ENCODE assay signal across 28 mouse cellular contexts in genomic region chr17:71009751-71010150, GRCm38 (mm10). TPM values are rescaled to one million over a fixed set of nuclear protein-coding genes. Genes with fewer than 3 reads are reported as not detected.
"Had no signal": no experiment of that assay in that cellular context is flagged by ENCODE, and none has a peak within 500 bp of the region (broad histone marks: within the 10 kb centered on the region; RNA-seq: fewer than 3 reads in every experiment).

No protein-coding gene starts in this region.

- H3K27ac ChIP-seq: embryonic facial prominence, embryonic 10.5 days; embryonic facial prominence, embryonic 12.5 days; embryonic facial prominence, embryonic 13.5 days; embryonic facial prominence, embryonic 15.5 days; forebrain, embryonic 10.5 days; forebrain, embryonic 12.5 days; forebrain, embryonic 13.5 days; gastrocnemius, adult 2 months; heart, adult 2 months; heart, embryonic 10.5 days had no signal

- H3K4me2 ChIP-seq: embryonic facial prominence, embryonic 12.5 days; embryonic facial prominence, embryonic 13.5 days; embryonic facial prominence, embryonic 15.5 days; forebrain, embryonic 12.5 days; forebrain, embryonic 13.5 days had no signal

- H3K36me3 ChIP-seq: embryonic facial prominence, embryonic 10.5 days; embryonic facial prominence, embryonic 12.5 days; embryonic facial prominence, embryonic 13.5 days; embryonic facial prominence, embryonic 15.5 days; forebrain, embryonic 10.5 days; forebrain, embryonic 12.5 days; heart, embryonic 10.5 days had no signal

- H3K4me1 ChIP-seq: embryonic facial prominence, embryonic 10.5 days; embryonic facial prominence, embryonic 12.5 days; embryonic facial prominence, embryonic 15.5 days; forebrain, embryonic 13.5 days had no signal

- H3K4me3 ChIP-seq: embryonic facial prominence, embryonic 10.5 days; embryonic facial prominence, embryonic 12.5 days; embryonic facial prominence, embryonic 13.5 days; embryonic facial prominence, embryonic 15.5 days; erythroblast, embryonic 14.5 days; forebrain, embryonic 10.5 days; forebrain, embryonic 12.5 days; forebrain, embryonic 13.5 days; gastrocnemius, adult 2 months; heart, adult 2 months; heart, embryonic 10.5 days had no signal

- H3K9me3 ChIP-seq: embryonic facial prominence, embryonic 12.5 days; embryonic facial prominence, embryonic 13.5 days; embryonic facial prominence, embryonic 15.5 days; forebrain, embryonic 10.5 days; forebrain, embryonic 12.5 days; forebrain, embryonic 13.5 days; heart, embryonic 10.5 days had no signal

- H3K27me3 ChIP-seq: embryonic facial prominence, embryonic 12.5 days; embryonic facial prominence, embryonic 13.5 days; embryonic facial prominence, embryonic 15.5 days; forebrain, embryonic 12.5 days; forebrain, embryonic 13.5 days had no signal

- ATAC-seq: forebrain, embryonic 13.5 days; forebrain, embryonic 14.5 days; forebrain, embryonic 16.5 days; forebrain, postnatal 0 days had no signal

- DNase-seq: cerebellum, adult 2 months; cerebellum, adult 8-10 months; cerebellum, adult 9-10 months; cerebellum, adult 9-11 months; cerebellum, postnatal 10 days; cerebellum, postnatal 14 days; cerebellum, postnatal 25 days; cerebellum, postnatal 36 days; embryo, embryonic 11 days; forebrain, postnatal 0 days; gastrocnemius, adult 2 months; gastrocnemius, postnatal 10 days; gastrocnemius, postnatal 14 days; gastrocnemius, postnatal 25 days; gastrocnemius, postnatal 36 days; heart, adult 18-20 months had no signal

- H3K9ac ChIP-seq: embryonic facial prominence, embryonic 12.5 days; embryonic facial prominence, embryonic 13.5 days; embryonic facial prominence, embryonic 15.5 days; forebrain, embryonic 12.5 days; forebrain, embryonic 13.5 days; forebrain, postnatal 0 days had no signal

RNA-seq across cellular contexts. Expression of gene Myom1, which starts 7.3 kb away (rescaled TPM):
- polyA plus RNA-seq: erythroblast, embryonic 14.5 days had no signal
